Mouse (Mus musculus) cortical plate, adult 2 months (tissue): ENCODE measurements around the gene Vps37b. TPM values are rescaled to one million over a fixed set of nuclear protein-coding genes. Genes with fewer than 3 reads are reported as not detected.

Experiments used
- H3K27ac ChIP-seq: fragments of 200-500 bp; 2 replicates; pipeline ENCODE4 v1.5.1; 2012; ENCODE audit warnings: low read length, control low read depth, inconsistent platforms; ENCODE audit not compliant: insufficient read depth
- H3K4me1 ChIP-seq: fragments of 200-500 bp; 2 replicates; pipeline ENCODE4 v1.6.1; 2011; ENCODE audit warnings: low read length; ENCODE audit not compliant: control insufficient read depth, insufficient read depth
- H3K4me3 ChIP-seq: fragments of 200-500 bp; 2 replicates; pipeline ENCODE4 v1.5.1; 2011; ENCODE audit warnings: mild to moderate bottlenecking, low read length, control low read depth; ENCODE audit not compliant: insufficient read depth
- CTCF ChIP-seq: fragments of 200-500 bp; IDR thresholded peaks from 2 replicates; pipeline ENCODE4 v1.5.1; 2011; ENCODE audit warnings: mild to moderate bottlenecking, control low read depth, low read length; ENCODE audit not compliant: insufficient read depth; ENCODE audit errors: extremely low read depth
- POLR2A ChIP-seq: fragments of 200-500 bp; IDR thresholded peaks from 2 replicates; pipeline ENCODE4 v1.6.1; 2011; ENCODE audit warnings: mild to moderate bottlenecking, low read length, control low read depth; ENCODE audit not compliant: insufficient read depth; ENCODE audit errors: extremely low read depth
- polyA plus RNA-seq: library from polyadenylated mRNA; depleted of rRNA; stranded (reverse); fragments of >200 nt; gene quantifications from 2 replicates; pipeline ENCODE4 v1.2.3, GENCODE M21; 2012

Vps37b gene
- polyA plus RNA-seq, 1 experiment = 48.4 TPM

- H3K27ac ChIP-seq = no peak overlapping the region
- H3K4me1 ChIP-seq = peaks cover 10% of the 10 kb centered on the region
- H3K4me3 ChIP-seq = peak overlapping the region; percentile 4; the same call in 1 of the 2 replicates
- no peak for TF ChIP-seq CTCF
- no peak for TF ChIP-seq POLR2A
Measured at GRCm38 (mm10) chr5:123975668-123976180, 56.3 kb downstream of the Vps37b start.

GRCm38 (mm10) chr5:123974616-123975111 lies 57.4 kb downstream of the Vps37b start:
- H3K4me1 ChIP-seq = peaks cover 6% of the 10 kb centered on the region
- no peak for TF ChIP-seq POLR2A
- no peak for TF ChIP-seq CTCF
- H3K4me3 ChIP-seq = peak overlapping the region; percentile 80
- H3K27ac ChIP-seq = no peak overlapping the region

GRCm38 (mm10) chr5:123974179-123974485 lies 57.9 kb downstream of the Vps37b start:
- TF ChIP-seq CTCF (no peak), POLR2A (no peak)
- Histone ChIP-seq H3K27ac (peak overlapping the region; percentile 41; the same call in 1 of the 2 replicates), H3K4me1 (peaks cover 7% of the 10 kb centered on the region), H3K4me3 (peak overlapping the region; percentile 80)

GRCm38 (mm10) chr5:123973299-123974178 lies 58.5 kb downstream of the Vps37b start, which contains the start of gene Hip1r:
Hip1r (plus strand) TSS chr5:123973628.
- Histone ChIP-seq H3K4me3 (peak within 1 kb of the TSS; percentile 80), H3K4me1 (peaks cover 7% of the 10 kb centered on the region), H3K27ac (peak within 1 kb of the TSS; percentile 41; the same call in 1 of the 2 replicates)
- 0 out of 2 replicates have a peak, but pooled peaks have one; percentile 36 for TF ChIP-seq POLR2A
- TF ChIP-seq CTCF = no peak

GRCm38 (mm10) chr5:123972453-123972852 lies 59.6 kb downstream of the Vps37b start:
- Histone ChIP-seq H3K4me3 (no peak overlapping the region), H3K4me1 (peaks cover 7% of the 10 kb centered on the region), H3K27ac (no peak overlapping the region)
- TF ChIP-seq POLR2A (no peak), CTCF (no peak)

- TF ChIP-seq POLR2A (no peak), CTCF (no peak)
- Histone ChIP-seq H3K27ac (no peak overlapping the region), H3K4me1 (peaks cover 6% of the 10 kb centered on the region), H3K4me3 (no peak overlapping the region)
Measured at GRCm38 (mm10) chr5:123970576-123970975, 61.5 kb downstream of the Vps37b start.

- H3K4me1 ChIP-seq = peaks cover 2% of the 10 kb centered on the region
- TF ChIP-seq POLR2A = no peak
- TF ChIP-seq CTCF = no peak
- no peak overlapping the region for H3K27ac ChIP-seq
- no peak overlapping the region for H3K4me3 ChIP-seq
Measured at GRCm38 (mm10) chr5:123969216-123969615, 62.9 kb downstream of the Vps37b start.

- Histone ChIP-seq H3K27ac (no peak overlapping the region), H3K4me1 (peaks cover 2% of the 10 kb centered on the region), H3K4me3 (no peak overlapping the region)
- TF ChIP-seq POLR2A (no peak), CTCF (no peak)
Measured at GRCm38 (mm10) chr5:123968468-123968867, 63.6 kb downstream of the Vps37b start.

GRCm38 (mm10) chr5:123966759-123967158 lies 65.3 kb downstream of the Vps37b start:
- no peak for TF ChIP-seq CTCF
- TF ChIP-seq POLR2A = no peak
- Histone ChIP-seq H3K4me3 (no peak overlapping the region), H3K4me1 (peaks cover 2% of the 10 kb centered on the region), H3K27ac (no peak overlapping the region)

GRCm38 (mm10) chr5:123964208-123964607 lies 67.9 kb downstream of the Vps37b start:
- no peak for TF ChIP-seq CTCF

More at GRCm38 (mm10) chr5:123964208-123964607, 67.9 kb downstream of the Vps37b start:
- Histone ChIP-seq H3K4me1 (peaks cover under 1% of the 10 kb centered on the region; the same call in 1 of the 2 replicates), H3K4me3 (no peak overlapping the region), H3K27ac (no peak overlapping the region)
